Mouse (Mus musculus): ENCODE measurements around the gene Stx12. TPM values are rescaled to one million over a fixed set of nuclear protein-coding genes. Genes with fewer than 3 reads are reported as not detected.
"Not testable (repeated sequence)": the region's sequence is repeated elsewhere in the genome, so short reads cannot be mapped to it uniquely, and the experiment has no call there.

Gene Stx12
- polyA plus RNA-seq (2015; fragmentation: Nextera tagmentation; extraction: Ambion mirVana) = 36.0 and 37.2 TPM in 2 replicates

- peak; percentile 83 for DNase-seq (ENCODE audit: low spot score)
Measured at GRCm38 (mm10) chr4:132884064-132884843, at the start of gene Stx12. TSS of gene Stx12 (minus strand) at chr4:132884509.

- no peak for DNase-seq (ENCODE audit: low spot score)
Measured at GRCm38 (mm10) chr4:132932752-132933404, 48.6 kb upstream of the Stx12 start.

- DNase-seq (ENCODE audit: low spot score) = peak; percentile 75
Measured at GRCm38 (mm10) chr4:132930784-132931183, 46.5 kb upstream of the Stx12 start.

- peak; percentile 53 for DNase-seq (ENCODE audit: low spot score)
Measured at GRCm38 (mm10) chr4:132926520-132926919, 42.2 kb upstream of the Stx12 start.

- peak; percentile 100 for DNase-seq (ENCODE audit: low spot score)
Measured at GRCm38 (mm10) chr4:132922558-132923008, 38.3 kb upstream of the Stx12 start, which contains the start of gene Fam76a. TSS of gene Fam76a (minus strand) at chr4:132922558.

- DNase-seq (ENCODE audit: low spot score) = no peak
Measured at GRCm38 (mm10) chr4:132922061-132922530, 37.8 kb upstream of the Stx12 start.

- DNase-seq (ENCODE audit: low spot score) = no peak
Measured at GRCm38 (mm10) chr4:132921488-132921887, 37.2 kb upstream of the Stx12 start.

GRCm38 (mm10) chr4:132920171-132920570 is 35.9 kb upstream of the Stx12 start:
- no peak for DNase-seq (ENCODE audit: low spot score)

GRCm38 (mm10) chr4:132918493-132918892 is 34.2 kb upstream of the Stx12 start:
- not testable (repeated sequence) for DNase-seq (ENCODE audit: low spot score)

- peak; percentile 73 for DNase-seq (ENCODE audit: low spot score)
Measured at GRCm38 (mm10) chr4:132912156-132912555, 27.8 kb upstream of the Stx12 start.

- DNase-seq (ENCODE audit: low spot score) = no peak
Measured at GRCm38 (mm10) chr4:132905843-132906360, 21.6 kb upstream of the Stx12 start.

- DNase-seq (ENCODE audit: low spot score) = no peak
Measured at GRCm38 (mm10) chr4:132904765-132905309, 20.5 kb upstream of the Stx12 start.

- no peak for DNase-seq (ENCODE audit: low spot score)
Measured at GRCm38 (mm10) chr4:132904071-132904470, 19.8 kb upstream of the Stx12 start.

GRCm38 (mm10) chr4:132898197-132898596 is 13.9 kb upstream of the Stx12 start:
- no peak for DNase-seq (ENCODE audit: low spot score)

GRCm38 (mm10) chr4:132894402-132894801 is 10.1 kb upstream of the Stx12 start:
- no peak for DNase-seq (ENCODE audit: low spot score)

- DNase-seq (ENCODE audit: low spot score) = no peak
Measured at GRCm38 (mm10) chr4:132884844-132885374, 600 bp upstream of the Stx12 start.

GRCm38 (mm10) chr4:132883561-132884063 is 697 bp downstream of the Stx12 start:
- peak; percentile 4 for DNase-seq (ENCODE audit: low spot score)

GRCm38 (mm10) chr4:132874363-132875097 is 9.8 kb downstream of the Stx12 start:
- DNase-seq (ENCODE audit: low spot score) = no peak

- DNase-seq (ENCODE audit: low spot score) = no peak
Measured at GRCm38 (mm10) chr4:132873481-132874362, 10.6 kb downstream of the Stx12 start.

- DNase-seq (ENCODE audit: low spot score) = no peak
Measured at GRCm38 (mm10) chr4:132871116-132871515, 13.2 kb downstream of the Stx12 start.

Measured in thymus, postnatal 0 days (tissue).